Mouse (Mus musculus) fat pad, adult 2 months (tissue): Measurements from ENCODE around the gene Thnsl1.
A peak's percentile ranks its signal among the peaks of the same experiment; 100 is the strongest.

Experiments
- DNase-seq: peaks from one replicate; pipeline ENCODE4 v3.0.0-alpha.2; 2011; ENCODE audit warnings: low read depth, low spot score; ENCODE audit errors: extremely low read depth

Gene Thnsl1

DNA sequence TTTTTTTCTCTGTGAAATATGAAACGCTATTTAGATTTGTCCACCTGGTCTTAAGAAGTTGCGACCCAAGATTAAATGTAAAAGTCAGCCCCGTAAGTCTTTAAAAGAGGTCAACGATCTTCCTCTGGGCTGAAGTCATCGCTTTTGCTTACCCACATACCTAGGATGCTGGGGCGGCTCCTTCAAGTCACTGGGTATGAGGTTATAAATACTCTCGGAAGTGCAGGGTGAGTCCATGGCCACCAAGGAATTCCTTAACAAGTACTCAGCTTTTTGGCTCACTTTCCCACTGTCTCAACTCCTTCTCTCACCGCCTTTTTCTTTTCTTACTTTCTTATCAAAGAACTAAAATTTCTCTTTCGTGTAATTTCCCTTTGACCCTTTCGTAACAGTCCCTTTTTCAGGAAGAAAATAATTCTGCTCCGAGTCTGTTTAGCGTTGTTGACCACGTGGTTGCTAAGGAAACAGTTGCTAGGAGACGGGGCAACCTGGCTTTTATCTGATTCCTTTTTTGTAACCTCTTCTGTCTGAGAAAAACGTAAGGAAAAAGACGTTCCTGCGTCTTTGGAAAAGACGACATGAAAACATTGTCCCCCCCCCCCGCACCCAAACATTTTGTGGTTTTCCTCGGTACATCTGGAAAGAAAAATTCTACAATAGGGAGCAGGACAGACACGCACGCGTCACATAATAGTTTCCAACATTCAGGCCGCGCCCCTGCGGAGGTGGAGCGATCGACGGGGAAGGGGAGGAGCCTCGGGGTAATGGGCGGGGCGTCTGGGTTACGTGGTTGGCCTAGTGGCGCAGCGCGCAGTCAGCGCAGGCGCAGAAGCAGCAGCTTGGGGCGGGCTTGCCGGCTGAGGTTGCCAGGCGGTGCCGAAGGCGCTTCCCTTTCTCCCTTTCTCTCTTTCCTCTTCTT is at the start of gene Thnsl1, which contains the start of gene Enkur:
TSS of gene Thnsl1 (plus strand) at position 813 of the 919 bp plus-strand sequence.
TSS of gene Enkur (minus strand) at position 454 of the 919 bp plus-strand sequence.
- peak; percentile 45 for DNase-seq

DNA sequence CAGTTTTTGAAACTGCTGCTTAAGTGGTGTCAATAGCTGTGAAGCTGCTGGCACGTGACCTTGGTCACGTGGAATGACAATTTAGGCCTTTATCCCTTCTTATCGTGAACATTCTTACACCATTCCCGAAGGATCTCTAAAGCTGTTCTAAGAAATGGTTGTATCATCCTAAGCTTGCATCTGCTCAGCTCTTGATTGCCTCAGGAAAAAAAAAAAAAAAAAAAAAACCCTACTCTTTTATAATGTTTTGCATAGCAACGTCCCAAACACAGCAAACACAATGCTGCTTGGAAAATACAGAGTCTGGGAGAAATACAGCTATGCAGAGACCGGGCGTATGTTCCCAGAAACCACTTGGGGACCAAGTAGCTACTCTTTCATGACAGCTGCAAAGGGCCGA is 41.2 kb upstream of the Thnsl1 start:
- DNase-seq: no peak

GRCm38 (mm10) chr2:21167916-21168315 is 37.6 kb upstream of the Thnsl1 start:
- no peak for DNase-seq

- no peak for DNase-seq
Observed at GRCm38 (mm10) chr2:21172797-21173196, 32.7 kb upstream of the Thnsl1 start.

DNA sequence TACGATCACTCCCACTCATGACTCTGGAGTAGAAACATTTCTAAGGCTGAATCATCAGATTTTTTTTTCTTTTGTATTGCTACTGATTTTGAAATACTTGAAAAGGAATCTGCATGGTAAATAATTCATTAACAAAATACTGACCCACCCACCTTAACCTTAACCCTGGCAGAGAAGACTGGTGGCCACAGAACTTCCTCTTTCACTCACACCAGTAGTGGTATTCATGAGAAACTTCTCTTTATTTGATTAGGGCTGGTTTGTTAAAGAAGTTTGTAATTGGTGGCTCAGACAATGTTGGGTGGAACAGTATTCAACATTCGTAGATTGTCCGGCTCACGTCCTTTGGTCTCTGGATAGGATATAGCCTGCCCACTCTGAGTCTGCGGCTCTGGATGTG is 26.4 kb upstream of the Thnsl1 start:
- no peak for DNase-seq

DNA sequence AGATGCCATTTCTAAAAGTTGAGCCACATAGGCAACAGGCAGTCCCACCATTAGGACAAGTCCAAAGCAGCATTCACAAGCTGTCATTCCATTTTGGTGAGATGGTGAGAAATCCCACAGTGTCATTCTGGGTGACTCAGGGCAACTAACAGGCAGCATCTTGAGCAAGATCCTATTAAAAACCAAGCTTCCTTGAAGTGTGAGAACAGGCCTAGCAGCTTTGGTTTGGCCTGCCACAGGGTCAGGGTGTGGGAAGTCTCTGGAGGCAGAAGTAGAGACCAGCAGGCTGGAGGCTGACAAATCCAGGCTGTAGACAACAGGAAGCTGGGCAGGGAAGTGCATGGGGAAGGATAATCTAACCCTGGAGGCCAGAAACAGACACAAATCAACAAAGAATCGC is 22.7 kb upstream of the Thnsl1 start:
- no peak for DNase-seq

- no peak for DNase-seq
Observed at GRCm38 (mm10) chr2:21187576-21187975, 17.9 kb upstream of the Thnsl1 start.

DNA sequence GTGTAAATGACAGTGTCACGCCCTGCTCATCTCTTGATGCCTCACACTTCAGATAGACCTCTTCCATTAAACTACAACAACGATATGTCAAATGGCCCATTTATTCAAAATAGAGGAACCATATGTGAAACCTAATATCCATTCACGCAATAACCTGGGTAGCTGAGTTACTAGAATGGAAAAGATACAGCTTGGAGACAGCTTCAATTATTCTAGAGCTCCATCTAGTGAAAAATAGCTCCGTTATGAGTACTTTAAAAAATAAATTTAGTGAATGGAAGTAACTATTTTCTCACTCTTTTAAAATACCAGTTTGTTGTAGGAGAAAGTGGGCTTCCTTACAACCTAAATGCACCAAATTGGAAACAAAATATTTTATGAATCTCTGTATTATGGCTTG is 16.9 kb upstream of the Thnsl1 start:
- DNase-seq: no peak

DNA sequence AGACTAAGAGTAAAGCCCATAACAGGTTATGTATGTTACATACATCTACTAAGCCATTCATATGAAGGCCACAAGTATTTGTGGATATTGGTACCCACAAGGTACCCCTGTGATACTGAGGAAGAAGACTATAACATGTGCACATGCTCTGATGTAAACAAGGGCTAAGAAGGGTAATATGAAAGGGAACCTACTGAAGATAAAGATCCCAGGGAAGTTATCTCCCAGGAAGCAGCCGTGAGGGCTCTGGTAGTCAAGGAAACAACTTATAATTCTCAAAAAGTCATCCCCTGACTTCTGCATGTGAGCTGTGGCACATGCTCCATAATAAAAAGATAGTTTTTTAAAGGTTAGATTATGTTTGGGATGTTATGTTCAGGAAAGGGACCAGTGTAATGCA is 14.3 kb upstream of the Thnsl1 start:
- DNase-seq: no peak

DNA sequence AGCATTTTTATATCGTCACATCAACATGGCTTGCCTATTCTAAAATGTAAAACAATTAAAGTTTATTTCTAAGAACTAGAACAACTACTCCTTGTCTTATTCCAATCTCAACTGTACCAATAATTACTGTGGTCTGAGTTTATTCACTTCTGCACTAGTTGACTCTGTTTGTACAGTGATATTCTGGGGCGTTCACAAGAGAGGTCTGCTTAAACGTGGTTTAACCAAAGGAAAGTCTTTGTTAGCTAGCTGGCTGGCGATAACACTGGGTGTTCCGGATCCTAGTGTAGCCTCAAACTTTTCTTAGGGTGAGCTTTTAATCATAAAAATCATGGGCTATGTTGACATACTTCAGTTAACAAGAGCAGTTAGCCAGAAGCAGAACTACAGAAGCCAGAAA is 10.3 kb upstream of the Thnsl1 start:
- DNase-seq: no peak

DNA sequence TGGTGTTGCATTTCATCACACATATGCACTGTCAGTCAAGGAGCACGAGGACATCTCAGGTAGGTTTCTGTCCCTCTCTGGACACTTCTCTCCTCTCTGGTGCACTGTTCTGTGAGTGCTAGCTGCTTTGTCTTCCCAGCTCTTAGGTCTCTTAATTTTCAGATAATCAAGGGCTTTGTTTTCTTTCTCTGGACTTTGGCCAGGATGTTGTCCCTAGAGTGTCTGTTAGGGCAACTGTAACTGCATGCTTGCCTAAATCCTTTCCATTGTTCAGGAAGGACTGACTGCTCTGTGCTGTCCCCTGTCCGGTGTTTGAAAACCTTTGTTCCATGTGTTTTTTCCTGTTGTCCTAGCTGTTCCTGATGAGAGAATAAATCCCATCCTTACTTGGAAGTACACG is 6.5 kb upstream of the Thnsl1 start:
- no peak for DNase-seq

DNA sequence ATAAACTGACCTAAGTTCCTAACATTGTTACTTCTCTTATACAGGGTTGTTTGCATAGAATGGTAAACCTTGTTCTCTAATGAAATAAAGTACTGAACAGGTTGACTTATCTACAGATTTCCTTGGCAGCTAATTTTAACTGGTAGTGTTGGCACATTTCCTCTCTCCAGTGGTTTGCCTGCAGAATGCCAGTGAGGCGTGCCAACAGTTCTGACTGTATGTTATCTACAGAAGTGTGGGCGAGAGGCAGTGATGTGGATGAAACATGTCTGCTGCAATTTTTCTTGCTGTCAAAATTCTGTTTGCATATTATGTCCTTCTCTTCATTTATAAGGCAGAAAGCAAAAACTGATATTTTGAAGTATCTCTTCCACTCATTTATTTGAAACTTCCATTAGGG is 2.8 kb upstream of the Thnsl1 start:
- DNase-seq: peak; percentile 30

- DNase-seq: no peak
Observed at GRCm38 (mm10) chr2:21205831-21206159, 271 bp downstream of the Thnsl1 start.

- no peak for DNase-seq
Observed at GRCm38 (mm10) chr2:21206278-21206677, 754 bp downstream of the Thnsl1 start.

GRCm38 (mm10) chr2:21211361-21211760 is 5.8 kb downstream of the Thnsl1 start:
- DNase-seq: no peak

GRCm38 (mm10) chr2:21214322-21214721 is 8.8 kb downstream of the Thnsl1 start:
- DNase-seq: no peak

- no peak for DNase-seq
Observed at GRCm38 (mm10) chr2:21215284-21215683, 9.8 kb downstream of the Thnsl1 start.

GRCm38 (mm10) chr2:21222453-21223384 is 17.2 kb downstream of the Thnsl1 start:
- DNase-seq: no peak

GRCm38 (mm10) chr2:21230276-21230675 is 24.8 kb downstream of the Thnsl1 start:
- DNase-seq: no peak

DNA sequence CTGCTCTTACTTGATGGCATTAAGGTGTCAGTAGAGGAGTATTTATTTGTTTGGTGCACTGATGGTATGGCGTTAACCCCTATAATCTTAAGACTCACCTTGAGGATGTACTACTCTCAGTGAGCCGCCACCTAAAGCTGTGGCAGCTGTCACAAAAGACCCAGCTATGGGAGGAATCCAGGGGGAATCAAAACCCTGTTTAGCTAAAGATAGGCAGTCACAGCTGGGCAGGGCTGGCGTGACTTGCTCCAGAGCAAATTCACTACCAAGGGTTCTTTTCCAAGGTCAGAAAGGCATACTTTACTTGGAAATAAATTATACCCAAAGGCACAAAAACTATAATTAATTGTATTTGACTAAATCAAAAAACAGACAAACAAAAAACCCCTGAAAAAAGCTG is 25.6 kb downstream of the Thnsl1 start:
- DNase-seq: no peak

DNA sequence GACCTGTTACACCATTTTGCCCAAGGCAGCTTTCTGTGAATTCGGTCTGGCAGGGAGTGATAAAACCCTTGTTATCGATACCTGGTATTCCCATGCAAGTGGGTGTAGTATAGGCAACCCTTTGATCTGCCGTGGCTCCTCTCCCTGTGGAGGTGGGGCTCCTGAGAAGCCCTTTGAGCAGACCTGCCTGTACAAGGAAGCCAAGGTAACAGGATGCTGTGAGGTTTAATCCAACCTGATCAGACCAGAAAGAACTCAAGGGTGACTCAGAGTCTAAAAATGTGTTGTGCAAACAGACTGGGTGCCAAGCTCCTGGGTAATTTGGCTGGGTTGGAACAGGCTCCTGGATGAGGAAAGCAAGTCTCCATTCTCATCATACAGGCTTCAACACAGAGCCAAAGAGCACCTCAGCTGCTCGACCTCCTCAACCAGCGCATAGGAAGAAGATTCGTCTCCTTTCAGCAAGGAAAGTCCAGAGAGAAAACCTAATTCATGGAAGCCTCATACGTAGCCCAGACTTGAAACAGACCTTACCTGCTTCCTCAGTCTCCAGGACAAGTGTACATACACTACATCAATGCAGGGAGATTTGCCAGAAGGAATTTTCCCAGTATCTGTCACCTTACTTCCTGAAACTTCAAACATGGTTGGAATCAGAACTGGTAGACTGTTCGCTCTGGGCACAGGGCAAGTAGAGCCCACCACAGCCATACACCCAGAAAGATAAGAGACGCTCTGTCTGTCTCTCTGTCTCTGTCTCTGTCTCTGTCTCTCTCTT is 29.5 kb downstream of the Thnsl1 start:
- peak; percentile 88 for DNase-seq
